Mouse (Mus musculus) stomach, postnatal 0 days (tissue): Measurements from ENCODE around the gene Ccdc141.

Experiments used
- CTCF ChIP-seq: IDR thresholded peaks from 2 replicates; pipeline ENCODE4 v1.5.1; 2016; ENCODE audit warnings: antibody characterized with exemption, low read depth, mild to moderate bottlenecking, moderate library complexity
- EP300 ChIP-seq: optimal IDR thresholded peaks from 2 replicates; pipeline ENCODE3; 2016; ENCODE audit warnings: antibody characterized with exemption

DNA sequence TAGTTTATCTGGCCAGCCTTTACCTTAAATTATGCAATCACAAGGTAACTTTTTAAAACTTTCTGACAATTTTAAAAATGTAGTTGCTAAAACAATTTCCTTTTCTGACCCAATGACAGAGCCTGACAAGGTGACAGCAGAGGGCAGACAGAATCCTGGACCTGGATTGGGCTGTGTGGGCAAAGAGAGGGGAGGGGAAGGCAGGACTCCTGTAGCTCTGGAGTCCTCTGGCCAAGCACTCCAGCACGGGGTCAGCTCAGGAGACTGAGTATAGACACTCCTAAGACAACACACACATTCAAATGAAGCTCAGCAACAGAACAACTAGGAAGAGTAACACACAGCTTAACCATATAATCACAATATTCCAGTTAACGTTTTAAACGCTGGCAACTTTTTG, 19.9 kb upstream of the Ccdc141 start:
- no peak for TF ChIP-seq CTCF
- TF ChIP-seq EP300: no peak
